Mouse (Mus musculus) thymus, adult 2 months (tissue): Measurements from ENCODE around the gene Pde3b.

Source experiments
- CTCF ChIP-seq: fragments of 200-500 bp; IDR thresholded peaks from 2 replicates; pipeline ENCODE4 v1.5.1; 2012; ENCODE audit warnings: mild to moderate bottlenecking, control low read depth, low read length, moderate library complexity, borderline replicate concordance; ENCODE audit not compliant: control insufficient read depth, poor library complexity, insufficient read depth; ENCODE audit errors: extremely low read depth
- POLR2A ChIP-seq: fragments of 200-500 bp; IDR thresholded peaks from 2 replicates; pipeline ENCODE4 v1.6.1; 2012; ENCODE audit warnings: mild to moderate bottlenecking, low read length, control low read depth, moderate library complexity; ENCODE audit not compliant: control insufficient read depth, poor library complexity, insufficient read depth; ENCODE audit errors: extremely low read depth

- no peak for TF ChIP-seq CTCF
- no peak for TF ChIP-seq POLR2A
These were observed 166.1 kb downstream of the Pde3b start for GRCm38 (mm10) chr7:114581200-114581599.
